Mouse (Mus musculus) left cerebral cortex, adult 6 months (tissue): ENCODE results near the gene Cpb1. TPM values are rescaled to one million over a fixed set of nuclear protein-coding genes. Genes with fewer than 3 reads are reported as not detected.

Experiments
- long read RNA-seq, 2 experiments: library from polyadenylated mRNA; unstranded; transcript quantifications; one replicate each; pipeline ENCODE4 v2.0.0; 2019 to 2020
- polyA plus RNA-seq: library from polyadenylated mRNA; unstranded; fragments of <200 nt; fragmentation: Nextera tagmentation; gene quantifications from 2 replicates; pipeline ENCODE4 v1.2.3, GENCODE M21; 2021

The Cpb1 gene
- polyA plus RNA-seq: 0.04 and 0.11 TPM in 2 replicates
- long read RNA-seq, experiment 1: 0 reads
- long read RNA-seq, experiment 2: 0 reads

GRCm38 (mm10) chr3:20275633-20276032 lies at the start of gene Cpb1:
TSS of gene Cpb1 (minus strand) at chr3:20275733.

GRCm38 (mm10) chr3:20242050-20242449 lies 33.5 kb downstream of the Cpb1 start, which contains the start of gene Cpa3:
TSS of gene Cpa3 (minus strand) at chr3:20242181.

Other genes starting within 250 kb of the Cpb1 start
- gene Hps3, start 240.4 kb downstream of the Cpb1 start, polyA plus RNA-seq: 7.0 and 11.9 TPM in 2 replicates
- gene Hltf, start 217.9 kb downstream of the Cpb1 start, polyA plus RNA-seq: 8.0 and 9.4 TPM in 2 replicates
- 54.1 and 56.2 TPM in 2 replicates for gene Gyg, start 120.4 kb downstream of the Cpb1 start, polyA plus RNA-seq
- gene Cpa3, start 33.6 kb downstream of the Cpb1 start, polyA plus RNA-seq: not detected in 2 replicates
- gene Agtr1b, start 91.4 kb upstream of the Cpb1 start, polyA plus RNA-seq: 0.10 and 0.16 TPM in 2 replicates